Mouse (Mus musculus) effector memory CD4-positive, alpha-beta T cell, adult 5 months (primary cell): Measurements from ENCODE around the gene Tgfbr2. TPM values are rescaled to one million over a fixed set of nuclear protein-coding genes. Genes with fewer than 3 reads are reported as not detected.

ENCODE experiments used
- polyA plus RNA-seq: library from polyadenylated mRNA; unstranded; fragments of 100-300 nt; shearing (Covaris generic); gene quantifications from one replicate; pipeline ENCODE4 v1.2.1, GENCODE M21; 2017

Tgfbr2 gene
- polyA plus RNA-seq = 292 TPM

DNA sequence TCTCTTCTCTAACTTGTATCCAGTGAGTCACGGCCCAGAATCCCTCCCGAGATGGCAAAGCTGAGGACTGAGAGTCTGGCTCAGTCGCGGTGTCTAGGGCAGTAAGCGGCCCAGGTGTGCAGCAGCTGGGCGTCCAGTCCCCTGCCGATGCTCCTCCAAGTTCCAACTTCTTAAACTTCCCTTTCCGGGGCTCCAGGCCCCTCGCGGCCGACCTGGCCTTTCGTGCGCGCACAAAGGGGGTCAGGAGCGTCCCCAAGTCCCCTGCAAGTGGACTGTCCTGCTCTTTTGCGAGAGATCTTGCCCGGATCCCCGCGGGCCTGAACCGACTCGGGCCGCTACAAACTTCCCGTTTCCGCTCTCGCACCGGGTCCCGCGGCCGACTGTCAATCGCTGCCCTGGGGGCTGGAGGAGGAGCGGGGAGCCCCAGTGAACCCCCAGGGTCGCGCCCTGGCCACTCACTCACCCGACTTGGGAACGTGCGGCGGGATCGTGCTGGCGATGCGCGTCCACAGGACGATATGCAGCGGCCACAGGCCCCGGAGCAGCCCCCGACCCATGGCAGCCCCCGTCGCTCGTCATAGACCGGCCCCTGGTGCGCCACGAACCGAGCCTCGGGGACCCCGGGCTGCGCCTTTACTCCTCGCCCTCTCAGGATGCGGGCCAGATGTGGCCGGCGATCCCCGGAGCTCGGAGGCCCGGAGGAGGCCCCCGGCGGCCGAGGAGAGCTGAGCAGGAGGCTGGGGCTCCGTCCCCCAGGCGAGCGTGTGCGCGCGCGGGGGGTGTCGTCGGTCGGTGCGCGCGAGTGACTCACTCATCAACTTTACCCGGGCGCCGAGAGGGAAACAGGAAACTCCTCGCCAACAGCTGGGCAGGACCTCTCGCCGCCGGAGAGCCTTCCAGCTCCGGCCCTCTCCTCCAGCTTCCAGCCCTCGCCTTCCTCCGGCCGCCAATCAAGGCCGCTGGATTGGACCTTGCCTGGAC, at the start of gene Tgfbr2:
TSS of gene Tgfbr2 (minus strand) at position 880 of the 981 bp plus-strand sequence.

